Mouse (Mus musculus) spleen, adult 18-20 months (tissue): ENCODE measurements at regions not wholly inside any gene's neighbourhood (a gene's known extent, or its start where the extent isn't known, plus 50 kb on each side); places are given as distances from the start of the nearest gene placed in this dataset.

Experiments
- DNase-seq, 2 experiments: peaks; one replicate each; pipeline ENCODE4 v3.0.0; 2022; ENCODE audit warnings: mixed read lengths in 2 of 2

- DNase-seq, result no peak
Measured at GRCm38 (mm10) chr19:36235131-36235530, 113.0 kb upstream of the Pcgf5 start.

- no peak for DNase-seq
Measured at GRCm38 (mm10) chr19:36236576-36237345, 111.3 kb upstream of the Pcgf5 start.

- no peak for DNase-seq
Measured at GRCm38 (mm10) chr19:36237751-36238150, 110.4 kb upstream of the Pcgf5 start.

GRCm38 (mm10) chr19:36238536-36238935, 109.6 kb upstream of the Pcgf5 start:
- no peak for DNase-seq

- no peak for DNase-seq
Measured at GRCm38 (mm10) chr19:36242396-36242795, 105.7 kb upstream of the Pcgf5 start.

GRCm38 (mm10) chr19:36242946-36243345, 105.2 kb upstream of the Pcgf5 start:
- DNase-seq, result no peak

GRCm38 (mm10) chr19:36252522-36252921, 95.6 kb upstream of the Pcgf5 start:
- DNase-seq, result no peak

GRCm38 (mm10) chr19:36257748-36258538, 90.2 kb upstream of the Pcgf5 start:
- DNase-seq, result no peak

GRCm38 (mm10) chr19:36261819-36262218, 86.3 kb upstream of the Pcgf5 start:
- no peak for DNase-seq

GRCm38 (mm10) chr19:36263923-36264322, 84.2 kb upstream of the Pcgf5 start:
- no peak for DNase-seq

- no peak for DNase-seq
Measured at GRCm38 (mm10) chr19:36264397-36264796, 83.7 kb upstream of the Pcgf5 start.

- no peak for DNase-seq
Measured at GRCm38 (mm10) chr19:36265276-36265675, 82.8 kb upstream of the Pcgf5 start.

- DNase-seq, result no peak
Measured at GRCm38 (mm10) chr19:36266346-36266745, 81.8 kb upstream of the Pcgf5 start.

- DNase-seq, result no peak
Measured at GRCm38 (mm10) chr19:36273466-36273865, 74.6 kb upstream of the Pcgf5 start.

- DNase-seq, result no peak
Measured at GRCm38 (mm10) chr19:36285465-36285864, 62.6 kb upstream of the Pcgf5 start.

- no peak for DNase-seq
Measured at GRCm38 (mm10) chr19:36290778-36291177, 57.3 kb upstream of the Pcgf5 start.

- DNase-seq, result no peak
Measured at GRCm38 (mm10) chr19:36293177-36293969, 54.7 kb upstream of the Pcgf5 start.
